Mouse (Mus musculus): ENCODE measurements at regions not wholly inside any gene's neighbourhood (a gene's known extent, or its start where the extent isn't known, plus 50 kb on each side); places are given as distances from the start of the nearest gene placed in this dataset.
"Not testable (repeated sequence)": the region's sequence is repeated elsewhere in the genome, so short reads cannot be mapped to it uniquely, and the experiment has no call there.

DNA sequence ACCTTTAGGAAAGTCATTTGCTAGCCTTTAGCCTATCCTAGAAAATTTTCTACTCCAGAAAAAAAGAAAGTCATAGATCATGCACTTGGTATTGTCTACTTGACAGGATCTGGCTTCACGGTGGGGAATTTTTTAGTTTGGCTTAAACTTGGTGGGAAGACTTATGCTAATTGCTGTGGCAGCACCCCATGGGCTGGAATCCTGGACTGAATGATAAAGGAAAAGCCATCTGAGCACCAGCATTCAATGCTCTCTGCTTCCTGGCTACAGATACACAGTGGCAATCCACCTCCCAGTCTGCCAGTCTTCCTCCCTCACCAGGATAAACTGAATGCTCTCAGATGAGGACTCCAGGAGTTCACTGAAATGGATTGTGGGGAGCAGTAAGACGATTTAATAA, 220.1 kb downstream of the Diras2 start:
- Histone ChIP-seq H3K4me2 (replicated peaks) (no peak overlapping the region), H3K27ac (no peak overlapping the region), H3K36me3 (replicated peaks; ENCODE audit: control insufficient read depth, insufficient read depth) (no peaks in the 10 kb centered on the region), H3K4me1 (replicated peaks; ENCODE audit: control insufficient read depth, insufficient read depth, low read length) (no peaks in the 10 kb centered on the region), H3K9ac (no peak overlapping the region), H3K9me3 (ENCODE audit: control insufficient read depth, low read length) (no peaks in the 10 kb centered on the region), H3K4me3 (replicated peaks; ENCODE audit: low read length) (no peak overlapping the region), H3K27me3 (ENCODE audit: control insufficient read depth, insufficient read depth, low read length) (no peaks in the 10 kb centered on the region)
- ATAC-seq (ENCODE audit: low FRiP score) (no peak), DNase-seq (ENCODE audit: low spot score) (no peak)
- WGBS, result 14% methylated on average over 2 of the region's 2 CpGs

DNA sequence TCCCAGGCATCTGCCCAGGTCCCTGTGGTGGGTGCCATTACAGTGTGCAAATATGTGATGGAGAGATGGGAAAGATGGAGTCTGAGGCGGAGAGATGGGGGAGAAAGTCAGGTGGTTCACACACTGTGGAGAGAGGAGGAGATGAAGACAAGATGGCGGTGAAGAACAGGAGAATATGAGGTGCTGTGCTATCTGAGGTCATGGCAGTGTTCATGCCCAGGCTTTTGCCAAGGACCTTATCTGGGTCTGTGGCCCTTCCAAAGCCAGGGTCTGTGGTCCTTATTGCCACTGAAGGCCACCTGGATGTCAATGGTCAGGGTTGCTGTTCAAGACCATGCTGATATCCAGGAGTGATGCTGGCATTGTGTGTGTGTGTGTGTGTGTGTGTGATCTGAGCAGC, 212.8 kb downstream of the Diras2 start:
- Histone ChIP-seq H3K4me3 (replicated peaks; ENCODE audit: low read length) (no peak overlapping the region), H3K4me2 (replicated peaks) (no peak overlapping the region), H3K9me3 (ENCODE audit: control insufficient read depth, low read length) (no peaks in the 10 kb centered on the region), H3K9ac (no peak overlapping the region), H3K36me3 (replicated peaks; ENCODE audit: control insufficient read depth, insufficient read depth) (no peaks in the 10 kb centered on the region), H3K27ac (no peak overlapping the region), H3K4me1 (replicated peaks; ENCODE audit: control insufficient read depth, insufficient read depth, low read length) (no peaks in the 10 kb centered on the region), H3K27me3 (ENCODE audit: control insufficient read depth, insufficient read depth, low read length) (no peaks in the 10 kb centered on the region)
- WGBS, result 93% methylated on average over 2 of the region's 2 CpGs
- no peak for DNase-seq (ENCODE audit: low spot score)
- ATAC-seq (ENCODE audit: low FRiP score), result no peak

DNA sequence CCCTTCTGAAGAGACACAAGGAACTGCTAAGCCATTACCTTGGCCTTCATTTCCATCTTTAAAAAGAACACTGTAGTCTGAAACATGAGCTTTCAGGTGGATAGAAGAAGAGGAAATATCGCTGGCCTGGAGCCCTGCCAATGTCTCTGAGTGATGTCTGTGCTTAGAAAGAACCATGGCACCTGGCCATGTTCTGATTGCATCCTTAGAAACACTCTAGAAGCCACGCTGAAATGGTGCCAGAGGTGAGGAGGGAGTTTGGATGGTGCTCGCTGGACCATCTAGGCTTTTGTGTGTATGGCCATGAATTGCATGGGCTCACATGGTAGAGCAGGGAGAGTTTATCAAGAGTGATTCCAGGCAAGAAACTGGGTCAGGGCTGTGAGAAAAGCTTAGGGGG, 207.4 kb downstream of the Diras2 start:
- no peak for DNase-seq (ENCODE audit: low spot score)
- H3K4me2 ChIP-seq (replicated peaks), result no peak overlapping the region
- WGBS, result 64% methylated on average over 3 of the region's 3 CpGs

DNA sequence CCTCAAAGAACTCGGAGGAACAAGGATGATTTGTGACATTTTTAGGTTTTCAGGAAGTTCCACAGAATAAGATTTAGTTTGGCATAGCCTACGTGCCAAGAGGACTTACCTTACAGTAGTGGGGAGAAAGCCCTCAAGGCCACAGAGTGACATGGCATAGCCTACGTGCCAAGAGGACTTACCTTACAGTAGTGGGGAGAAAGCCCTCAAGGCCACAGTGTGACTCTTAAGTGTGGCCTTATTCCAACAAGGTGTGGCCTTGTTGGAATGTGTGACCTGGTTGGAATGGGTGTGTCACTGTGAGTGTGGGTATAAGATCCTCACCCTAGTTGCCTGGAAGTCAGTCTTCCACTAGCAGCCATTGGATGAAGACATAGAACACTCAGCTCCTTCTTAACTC, 206.7 kb downstream of the Diras2 start:
- H3K9me3 ChIP-seq (ENCODE audit: control insufficient read depth, low read length); H3K27me3 ChIP-seq (ENCODE audit: control insufficient read depth, insufficient read depth, low read length); H3K27ac ChIP-seq; H3K4me2 ChIP-seq (replicated peaks); H3K4me3 ChIP-seq (replicated peaks; ENCODE audit: low read length); ATAC-seq (ENCODE audit: low FRiP score); DNase-seq (ENCODE audit: low spot score); H3K4me1 ChIP-seq (replicated peaks; ENCODE audit: control insufficient read depth, insufficient read depth, low read length); H3K9ac ChIP-seq; H3K36me3 ChIP-seq (replicated peaks; ENCODE audit: control insufficient read depth, insufficient read depth): not testable (repeated sequence)
- 86% methylated on average over 3 of the region's 3 CpGs for WGBS

More for the DNA sequence above, 207.4 kb downstream of the Diras2 start:
- no peaks in the 10 kb centered on the region for H3K4me1 ChIP-seq (replicated peaks; ENCODE audit: control insufficient read depth, insufficient read depth, low read length)
- H3K4me3 ChIP-seq (replicated peaks; ENCODE audit: low read length), result no peak overlapping the region
- H3K36me3 ChIP-seq (replicated peaks; ENCODE audit: control insufficient read depth, insufficient read depth), result no peaks in the 10 kb centered on the region
- no peaks in the 10 kb centered on the region for H3K27me3 ChIP-seq (ENCODE audit: control insufficient read depth, insufficient read depth, low read length)
- ATAC-seq (ENCODE audit: low FRiP score), result no peak
- no peak overlapping the region for H3K27ac ChIP-seq
- no peaks in the 10 kb centered on the region for H3K9me3 ChIP-seq (ENCODE audit: control insufficient read depth, low read length)
- no peak overlapping the region for H3K9ac ChIP-seq

DNA sequence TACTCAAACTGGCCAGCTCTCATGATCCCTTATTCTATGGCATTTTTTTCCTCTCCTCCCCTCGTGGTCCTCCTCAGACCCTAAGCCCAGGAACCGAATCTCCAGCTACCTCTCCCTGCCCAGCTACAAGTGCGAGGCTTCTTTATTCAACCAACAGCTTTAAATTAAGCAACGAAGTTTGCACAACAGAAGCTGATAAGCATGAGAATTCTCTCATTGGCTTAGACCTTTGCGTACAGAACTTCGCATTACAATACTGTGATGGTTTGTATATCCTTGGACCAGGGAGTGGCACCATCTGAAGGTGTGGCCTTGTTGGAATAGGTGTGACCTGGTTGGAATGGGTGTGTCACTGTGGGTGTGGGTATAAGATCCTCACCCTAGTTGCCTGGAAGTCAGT, 205.4 kb downstream of the Diras2 start:
- H3K9me3 ChIP-seq (ENCODE audit: control insufficient read depth, low read length); H3K27me3 ChIP-seq (ENCODE audit: control insufficient read depth, insufficient read depth, low read length); H3K4me3 ChIP-seq (replicated peaks; ENCODE audit: low read length); DNase-seq (ENCODE audit: low spot score); H3K4me1 ChIP-seq (replicated peaks; ENCODE audit: control insufficient read depth, insufficient read depth, low read length); H3K36me3 ChIP-seq (replicated peaks; ENCODE audit: control insufficient read depth, insufficient read depth); ATAC-seq (ENCODE audit: low FRiP score); H3K27ac ChIP-seq; H3K9ac ChIP-seq; H3K4me2 ChIP-seq (replicated peaks): not testable (repeated sequence)
- 83% methylated on average over 6 of the region's 6 CpGs for WGBS

DNA sequence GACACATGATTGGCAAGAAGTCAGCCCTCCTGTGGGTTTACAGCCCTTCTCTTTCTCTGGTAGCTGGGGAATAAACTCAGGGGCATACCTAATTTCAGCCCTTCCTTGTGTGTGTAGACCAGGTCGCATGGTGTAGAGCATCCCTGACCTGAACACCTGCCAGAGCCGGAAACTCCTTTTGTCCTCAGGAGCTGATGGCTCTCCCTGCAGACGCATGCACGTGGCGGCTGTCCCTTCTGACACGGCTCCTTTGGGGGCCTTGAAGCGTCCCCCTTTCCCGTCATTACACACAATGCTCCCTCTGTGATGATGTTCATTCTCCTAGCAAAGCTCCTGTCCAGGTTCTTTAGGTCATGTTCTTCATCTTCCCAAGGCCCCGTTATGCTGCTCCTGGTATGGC, 203.3 kb downstream of the Diras2 start:
- Histone ChIP-seq H3K36me3 (replicated peaks; ENCODE audit: control insufficient read depth, insufficient read depth) (no peaks in the 10 kb centered on the region), H3K27me3 (ENCODE audit: control insufficient read depth, insufficient read depth, low read length) (no peaks in the 10 kb centered on the region), H3K4me2 (replicated peaks) (no peak overlapping the region), H3K9me3 (ENCODE audit: control insufficient read depth, low read length) (no peaks in the 10 kb centered on the region), H3K4me1 (replicated peaks; ENCODE audit: control insufficient read depth, insufficient read depth, low read length) (no peaks in the 10 kb centered on the region), H3K4me3 (replicated peaks; ENCODE audit: low read length) (no peak overlapping the region), H3K27ac (no peak overlapping the region), H3K9ac (no peak overlapping the region)
- no peak for ATAC-seq (ENCODE audit: low FRiP score)
- DNase-seq (ENCODE audit: low spot score), result no peak
- 81% methylated on average over 9 of the region's 9 CpGs for WGBS

DNA sequence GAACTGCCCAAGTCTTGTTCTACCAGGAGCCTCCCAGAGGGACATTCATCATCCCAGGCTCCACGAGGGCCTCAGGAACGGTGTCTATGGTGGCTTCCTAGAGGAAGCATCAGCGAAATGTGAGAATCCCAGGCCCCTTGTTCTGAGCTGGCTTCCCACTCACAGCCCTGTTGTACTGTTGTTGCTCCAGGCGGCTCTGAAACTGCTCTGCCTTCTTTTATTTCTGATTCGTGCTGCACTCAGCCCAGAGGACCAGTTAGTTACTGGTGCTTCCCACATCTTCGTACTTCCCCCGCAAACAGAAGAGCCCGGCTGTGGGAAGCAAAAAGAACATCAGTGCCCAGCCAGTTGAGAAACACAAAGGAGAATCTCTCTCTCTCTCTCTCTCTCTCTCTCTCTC, 202.3 kb downstream of the Diras2 start:
- no peaks in the 10 kb centered on the region for H3K27me3 ChIP-seq (ENCODE audit: control insufficient read depth, insufficient read depth, low read length)
- H3K36me3 ChIP-seq (replicated peaks; ENCODE audit: control insufficient read depth, insufficient read depth), result no peaks in the 10 kb centered on the region
- DNase-seq (ENCODE audit: low spot score) (no peak), ATAC-seq (ENCODE audit: low FRiP score) (no peak)
- H3K4me1 ChIP-seq (replicated peaks; ENCODE audit: control insufficient read depth, insufficient read depth, low read length), result no peaks in the 10 kb centered on the region
- H3K9me3 ChIP-seq (ENCODE audit: control insufficient read depth, low read length), result no peaks in the 10 kb centered on the region
- no peak overlapping the region for H3K9ac ChIP-seq
- H3K4me3 ChIP-seq (replicated peaks; ENCODE audit: low read length), result no peak overlapping the region
- no peak overlapping the region for H3K27ac ChIP-seq
- WGBS, result 43% methylated on average over 8 of the region's 8 CpGs
- no peak overlapping the region for H3K4me2 ChIP-seq (replicated peaks)

DNA sequence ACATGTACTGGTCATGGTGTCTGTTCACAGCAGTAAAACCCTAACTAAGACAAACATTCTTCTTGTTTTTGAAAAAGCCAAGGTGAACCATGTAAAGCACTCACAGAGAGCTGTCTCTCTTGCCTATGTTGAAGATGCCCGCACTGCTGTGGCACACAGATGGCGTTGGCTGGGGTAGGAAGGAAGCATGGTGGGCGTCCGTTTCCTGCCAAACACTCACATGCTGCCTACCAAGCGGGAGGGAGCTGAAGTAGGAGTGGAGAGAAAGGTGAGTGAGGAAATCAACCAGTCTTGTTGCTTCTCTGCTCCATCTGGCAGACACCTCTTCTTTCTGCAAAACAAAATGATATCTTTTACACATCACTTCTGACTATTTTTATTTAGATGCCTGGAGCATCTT, 200.0 kb downstream of the Diras2 start:
- DNase-seq (ENCODE audit: low spot score) (no peak), ATAC-seq (ENCODE audit: low FRiP score) (no peak)
- no peaks in the 10 kb centered on the region for H3K4me1 ChIP-seq (replicated peaks; ENCODE audit: control insufficient read depth, insufficient read depth, low read length)
- H3K27me3 ChIP-seq (ENCODE audit: control insufficient read depth, insufficient read depth, low read length), result no peaks in the 10 kb centered on the region
- no peaks in the 10 kb centered on the region for H3K9me3 ChIP-seq (ENCODE audit: control insufficient read depth, low read length)
- no peaks in the 10 kb centered on the region for H3K36me3 ChIP-seq (replicated peaks; ENCODE audit: control insufficient read depth, insufficient read depth)
- 91% methylated on average over 5 of the region's 5 CpGs for WGBS
- no peak overlapping the region for H3K4me3 ChIP-seq (replicated peaks; ENCODE audit: low read length)
- H3K9ac ChIP-seq, result no peak overlapping the region
- no peak overlapping the region for H3K4me2 ChIP-seq (replicated peaks)
- no peak overlapping the region for H3K27ac ChIP-seq

DNA sequence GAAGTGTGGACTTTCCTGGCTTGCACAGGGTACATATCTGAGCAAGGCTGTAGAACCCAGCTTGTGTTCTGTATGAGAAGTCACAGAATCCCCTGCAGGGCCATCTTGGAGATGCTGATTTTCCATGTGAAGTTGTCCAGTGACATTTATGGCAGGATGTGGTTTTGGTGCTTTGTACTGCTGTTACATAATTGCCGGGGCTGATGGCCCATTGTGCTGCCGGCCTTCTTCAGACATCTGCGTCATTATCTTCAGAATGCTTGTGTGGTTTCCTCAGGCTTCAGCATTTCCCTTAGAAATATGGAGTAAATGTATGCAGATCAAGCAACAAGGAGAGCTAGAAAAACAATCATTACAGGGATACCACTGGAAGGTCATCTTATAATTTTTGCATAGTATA, 196.1 kb downstream of the Diras2 start:
- Histone ChIP-seq H3K4me1 (replicated peaks; ENCODE audit: control insufficient read depth, insufficient read depth, low read length) (peaks cover 6% of the 10 kb centered on the region; the same call in 1 of the 2 replicates), H3K36me3 (replicated peaks; ENCODE audit: control insufficient read depth, insufficient read depth) (no peaks in the 10 kb centered on the region), H3K9ac (no peak overlapping the region), H3K27me3 (ENCODE audit: control insufficient read depth, insufficient read depth, low read length) (no peaks in the 10 kb centered on the region), H3K9me3 (ENCODE audit: control insufficient read depth, low read length) (no peaks in the 10 kb centered on the region), H3K4me3 (replicated peaks; ENCODE audit: low read length) (no peak overlapping the region), H3K4me2 (replicated peaks) (no peak overlapping the region), H3K27ac (no peak overlapping the region)
- ATAC-seq (ENCODE audit: low FRiP score), result no peak
- no peak for DNase-seq (ENCODE audit: low spot score)
- WGBS, result 82% methylated on average over 3 of the region's 3 CpGs

DNA sequence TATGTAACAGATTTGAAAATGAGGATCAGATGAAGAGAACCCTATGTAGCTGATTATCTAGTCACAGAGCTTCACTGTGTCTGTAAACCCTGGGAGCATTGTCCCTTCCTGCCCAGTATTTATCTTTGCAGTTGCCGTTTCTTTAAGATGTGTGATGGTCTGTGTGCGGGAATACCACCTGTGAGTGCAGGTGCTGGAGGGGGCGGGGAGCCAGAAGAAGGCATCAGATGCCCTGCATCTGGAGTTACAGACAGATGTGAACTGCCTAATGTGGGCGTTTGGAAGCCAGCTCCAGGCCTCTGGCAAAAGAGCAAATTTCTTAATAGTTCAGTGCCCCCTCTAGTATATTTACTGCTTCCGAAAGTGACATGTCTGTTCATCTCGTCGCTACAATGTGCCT, 193.1 kb downstream of the Diras2 start:
- no peaks in the 10 kb centered on the region for H3K36me3 ChIP-seq (replicated peaks; ENCODE audit: control insufficient read depth, insufficient read depth)
- H3K9ac ChIP-seq, result no peak overlapping the region
- no peak overlapping the region for H3K4me2 ChIP-seq (replicated peaks)
- H3K4me1 ChIP-seq (replicated peaks; ENCODE audit: control insufficient read depth, insufficient read depth, low read length), result peaks cover 6% of the 10 kb centered on the region; the same call in 1 of the 2 replicates
- no peaks in the 10 kb centered on the region for H3K27me3 ChIP-seq (ENCODE audit: control insufficient read depth, insufficient read depth, low read length)
- no peak overlapping the region for H3K4me3 ChIP-seq (replicated peaks; ENCODE audit: low read length)
- WGBS, result 75% methylated on average over 7 of the region's 7 CpGs
- no peak for ATAC-seq (ENCODE audit: low FRiP score)
- H3K9me3 ChIP-seq (ENCODE audit: control insufficient read depth, low read length), result no peaks in the 10 kb centered on the region
- H3K27ac ChIP-seq, result no peak overlapping the region
- no peak for DNase-seq (ENCODE audit: low spot score)
